Mouse (Mus musculus) E14TG2a.4 (cell line): ENCODE data around the gene Gata3.
A peak's percentile ranks its signal among the peaks of the same experiment; 100 is the strongest.

Source experiments
- H3K27me3 ChIP-seq: 2 replicates; pipeline ENCODE4 v1.6.1; 2014; ENCODE audit warnings: low read length, control low read depth; ENCODE audit not compliant: insufficient read depth
- H3K36me3 ChIP-seq: 2 replicates; pipeline ENCODE4 v1.6.1; 2014; ENCODE audit warnings: low read length, control low read depth; ENCODE audit not compliant: insufficient read depth
- H3K4me1 ChIP-seq: replicated peaks from 2 replicates; pipeline ENCODE4 v1.6.1; 2014; ENCODE audit warnings: low read depth, low read length, control low read depth
- H3K4me3 ChIP-seq: replicated peaks from 2 replicates; pipeline ENCODE4 v1.5.1; 2014; ENCODE audit warnings: mild to moderate bottlenecking, low read length
- H3K9me3 ChIP-seq: 2 replicates; pipeline ENCODE4 v1.6.1; 2014; ENCODE audit warnings: low read length, control low read depth
- CTCF ChIP-seq: conservative IDR thresholded peaks from 2 replicates; pipeline ENCODE4 v1.5.1; 2014; ENCODE audit warnings: low read length
- NANOG ChIP-seq: IDR thresholded peaks from 2 replicates; pipeline ENCODE4 v1.6.1; 2014; ENCODE audit warnings: borderline replicate concordance, low read length, mixed read lengths
- POU5F1 ChIP-seq: IDR thresholded peaks from 2 replicates; pipeline ENCODE4 v1.6.1; 2014; ENCODE audit warnings: low read length, borderline replicate concordance

Gata3 gene

GRCm38 (mm10) chr2:9882926-9883802, 6.7 kb downstream of the Gata3 start:
- no peaks in the 10 kb centered on the region for H3K36me3 ChIP-seq
- peaks cover 98% of the 10 kb centered on the region for H3K27me3 ChIP-seq
- peak overlapping the region; percentile 51 for H3K4me3 ChIP-seq
- peaks cover 67% of the 10 kb centered on the region for H3K4me1 ChIP-seq
- no peaks in the 10 kb centered on the region for H3K9me3 ChIP-seq
- TF ChIP-seq NANOG (no peak; the same call in 1 of the 2 replicates), POU5F1 (no peak), CTCF (no peak)

- Histone ChIP-seq H3K4me1 (peaks cover 68% of the 10 kb centered on the region), H3K9me3 (no peaks in the 10 kb centered on the region), H3K4me3 (peak overlapping the region; percentile 51), H3K27me3 (peaks cover 98% of the 10 kb centered on the region), H3K36me3 (no peaks in the 10 kb centered on the region)
- TF ChIP-seq NANOG (no peak), CTCF (no peak)
Observed at GRCm38 (mm10) chr2:9882371-9882925, 7.4 kb downstream of the Gata3 start.

- TF ChIP-seq NANOG (no peak), CTCF (no peak), POU5F1 (no peak)
- Histone ChIP-seq H3K36me3 (no peaks in the 10 kb centered on the region), H3K4me3 (peak overlapping the region; percentile 65), H3K27me3 (peaks cover 98% of the 10 kb centered on the region), H3K9me3 (no peaks in the 10 kb centered on the region), H3K4me1 (peaks cover 74% of the 10 kb centered on the region)
Observed at GRCm38 (mm10) chr2:9881611-9882023, 8.2 kb downstream of the Gata3 start.

DNA sequence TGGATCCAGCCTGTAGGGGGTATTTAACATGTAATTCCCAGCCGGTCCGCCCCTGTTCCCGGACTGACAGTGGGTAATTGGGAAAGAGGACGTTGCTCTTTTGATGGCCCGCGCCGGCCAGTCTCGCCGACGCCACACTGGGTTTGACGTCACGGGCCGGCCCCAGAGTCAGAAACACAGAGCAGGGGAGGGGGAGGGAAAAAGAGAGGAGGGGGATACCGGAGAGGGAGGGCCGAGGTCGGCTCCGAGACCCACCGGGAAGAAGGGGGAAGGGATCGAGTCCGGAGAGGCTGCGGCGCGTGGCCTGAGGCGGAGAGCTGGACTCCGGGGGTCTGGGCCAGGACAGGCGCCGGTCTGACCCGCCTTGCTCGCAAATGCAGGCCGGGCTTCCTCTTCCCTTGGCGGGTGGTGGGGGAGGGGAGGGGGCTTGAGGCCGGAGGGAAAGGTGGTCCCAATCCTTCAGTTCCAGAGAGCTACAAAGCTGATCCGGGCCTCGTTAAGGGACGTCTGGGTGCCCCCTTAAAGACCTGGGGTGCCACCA, 8.7 kb downstream of the Gata3 start, which contains the start of gene 4930412O13Rik:
Gene 4930412O13Rik, plus strand, starts transcription at position 202 of the 541 bp plus-strand sequence.
- Histone ChIP-seq H3K36me3 (no peaks in the 10 kb centered on the region), H3K27me3 (peaks cover 98% of the 10 kb centered on the region), H3K4me1 (peaks cover 77% of the 10 kb centered on the region), H3K4me3 (peak within 1 kb of the TSS; percentile 65), H3K9me3 (no peaks in the 10 kb centered on the region)
- TF ChIP-seq CTCF, result no peak
- no peak for TF ChIP-seq NANOG
- no peak for TF ChIP-seq POU5F1

- H3K4me1 ChIP-seq, result peaks cover 75% of the 10 kb centered on the region
- peaks cover 98% of the 10 kb centered on the region for H3K27me3 ChIP-seq
- H3K9me3 ChIP-seq, result no peaks in the 10 kb centered on the region
- H3K4me3 ChIP-seq, result no peak overlapping the region
- no peak for TF ChIP-seq CTCF
- TF ChIP-seq POU5F1, result no peak
- TF ChIP-seq NANOG, result no peak
- no peaks in the 10 kb centered on the region for H3K36me3 ChIP-seq
Observed at GRCm38 (mm10) chr2:9880271-9880670, 9.6 kb downstream of the Gata3 start.

DNA sequence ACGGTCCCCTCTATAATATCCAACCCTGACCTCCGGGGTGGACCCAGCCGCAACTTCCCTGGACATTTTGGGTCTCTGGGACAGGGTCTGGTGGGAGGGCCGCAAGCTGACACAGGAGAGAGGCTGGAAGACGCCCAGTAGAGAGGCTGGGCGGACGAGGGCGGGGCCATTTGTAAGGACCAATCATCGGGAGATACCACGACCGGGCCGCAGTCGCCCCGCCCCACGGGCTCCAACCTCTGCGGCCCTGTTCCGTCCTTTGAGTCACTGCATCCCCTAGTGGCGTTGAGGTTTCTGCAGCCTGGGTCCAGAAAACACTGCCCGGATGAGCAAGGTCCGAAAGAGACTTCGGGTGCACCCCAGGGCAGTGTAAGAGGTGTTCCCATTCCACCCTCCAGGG, 10.3 kb downstream of the Gata3 start:
- TF ChIP-seq NANOG (no peak), POU5F1 (no peak), CTCF (peak; percentile 84)
- H3K4me1 ChIP-seq, result peaks cover 76% of the 10 kb centered on the region
- peaks cover 98% of the 10 kb centered on the region for H3K27me3 ChIP-seq
- peak overlapping the region; percentile 76 for H3K4me3 ChIP-seq
- H3K36me3 ChIP-seq, result no peaks in the 10 kb centered on the region
- H3K9me3 ChIP-seq, result no peaks in the 10 kb centered on the region

DNA sequence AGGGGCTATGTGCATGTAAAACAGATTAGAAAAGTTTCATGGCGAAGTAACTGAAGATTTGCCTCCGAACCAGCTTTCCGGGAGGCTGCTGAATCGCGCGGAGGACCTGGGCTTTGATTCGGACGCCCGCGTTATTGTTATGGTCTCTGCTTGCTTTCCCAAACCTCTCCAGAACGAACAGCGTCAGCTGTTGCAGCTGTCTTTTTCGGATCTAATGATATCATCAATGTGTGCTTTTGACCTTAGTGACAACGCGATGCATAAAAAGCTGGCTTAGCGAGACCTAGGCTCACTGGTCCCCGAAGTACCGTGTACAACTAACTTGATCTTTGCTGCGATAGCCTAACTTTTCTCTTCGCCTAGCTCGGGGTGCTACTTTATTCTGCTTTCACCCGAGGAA, 10.7 kb downstream of the Gata3 start:
- TF ChIP-seq NANOG (no peak), POU5F1 (no peak), CTCF (no peak)
- Histone ChIP-seq H3K36me3 (no peaks in the 10 kb centered on the region), H3K9me3 (no peaks in the 10 kb centered on the region), H3K4me1 (peaks cover 77% of the 10 kb centered on the region), H3K27me3 (peaks cover 98% of the 10 kb centered on the region), H3K4me3 (peak overlapping the region; percentile 76)

DNA sequence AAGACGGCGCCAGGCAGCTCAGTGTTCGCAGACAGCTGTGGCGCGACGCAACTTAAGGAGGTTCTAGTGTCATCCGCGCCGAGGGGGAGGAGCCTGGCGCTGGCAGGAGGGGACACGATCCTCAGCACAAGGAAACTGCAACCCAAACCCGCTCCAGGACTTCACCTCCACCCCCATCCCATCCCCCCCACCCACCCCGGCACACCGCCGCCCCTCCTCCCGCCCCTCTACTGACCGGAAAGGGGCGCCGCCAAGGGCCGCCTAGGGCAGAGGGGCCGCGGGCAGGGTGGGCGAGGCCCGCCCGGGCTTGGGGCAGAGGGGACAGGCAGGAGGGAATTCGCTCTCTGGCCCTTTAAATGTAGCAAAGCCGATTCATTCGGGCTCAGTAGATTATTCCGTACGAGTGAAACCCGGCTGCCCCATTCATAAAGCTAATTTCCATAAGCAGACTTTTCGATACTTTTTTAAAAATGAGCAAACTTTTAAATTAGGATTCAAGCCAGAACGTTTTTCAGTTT, 11.2 kb downstream of the Gata3 start:
- Histone ChIP-seq H3K36me3 (no peaks in the 10 kb centered on the region), H3K4me3 (peak overlapping the region; percentile 76), H3K9me3 (no peaks in the 10 kb centered on the region), H3K27me3 (peaks cover 98% of the 10 kb centered on the region), H3K4me1 (peaks cover 78% of the 10 kb centered on the region)
- TF ChIP-seq CTCF (no peak), NANOG (no peak)
